Mouse (Mus musculus) lung, embryonic 16.5 days (tissue): ENCODE data around the gene Gjb5. TPM values are rescaled to one million over a fixed set of nuclear protein-coding genes. Genes with fewer than 3 reads are reported as not detected.

Experiments
- ATAC-seq: fragments of 200-750 bp; cut with Nextera tagmentation; 2 replicates; pipeline ENCODE4 v1.8.0; 2017; ENCODE audit warnings: low read depth, mild to moderate bottlenecking, moderate library complexity
- H3K27ac ChIP-seq: fragments of 300-500 bp; sonication (generic); 2 replicates; pipeline ENCODE4 v1.5.1; 2014; ENCODE audit warnings: mild to moderate bottlenecking, control low read depth, low read length
- H3K27me3 ChIP-seq: fragments of 300-500 bp; sonication (generic); 2 replicates; pipeline ENCODE4 v1.6.1; 2014; ENCODE audit warnings: low read depth, low read length, mixed read lengths; ENCODE audit not compliant: control insufficient read depth, insufficient read depth
- H3K36me3 ChIP-seq: fragments of 300-500 bp; sonication (generic); 2 replicates; pipeline ENCODE4 v1.6.1; 2014; ENCODE audit warnings: low read length; ENCODE audit not compliant: control insufficient read depth, insufficient read depth
- H3K4me1 ChIP-seq: fragments of 300-500 bp; sonication (generic); replicated peaks from 2 replicates; pipeline ENCODE4 v1.6.1; 2014; ENCODE audit warnings: low read length, mixed read lengths; ENCODE audit not compliant: control insufficient read depth, insufficient read depth
- H3K4me2 ChIP-seq: fragments of 300-500 bp; sonication (generic); 2 replicates; pipeline ENCODE4 v1.6.1; 2014; ENCODE audit warnings: low read depth, low read length, control low read depth
- H3K4me3 ChIP-seq: fragments of 300-500 bp; sonication (generic); 2 replicates; pipeline ENCODE4 v1.5.1; 2014; ENCODE audit warnings: mild to moderate bottlenecking, low read length, control low read depth
- H3K9ac ChIP-seq: fragments of 300-500 bp; sonication (generic); 2 replicates; pipeline ENCODE4 v1.6.1; 2014; ENCODE audit warnings: low read length, control low read depth
- H3K9me3 ChIP-seq: fragments of 300-500 bp; sonication (generic); 2 replicates; pipeline ENCODE4 v1.6.1; 2016; ENCODE audit warnings: low read length; ENCODE audit not compliant: control insufficient read depth
- WGBS: fragments of 180-500 bp; shearing (Covaris S2); extraction: QIAGEN DNeasy Blood & Tissue Kit; methylation state at CpG from one replicate; pipeline ENCODE4 v1.1.7; 2014; 5-methylcytosine and 5-hydroxymethylcytosine counted together
- polyA plus RNA-seq: library from polyadenylated mRNA; unstranded; fragments of >200 nt; fragmentation: Nextera tagmentation; extraction: Ambion mirVana; gene quantifications from 2 replicates; pipeline ENCODE4 v1.2.1, GENCODE M21; 2015

Gene Gjb5
- polyA plus RNA-seq, 1 experiment from 2014 or later = 0.79 TPM

DNA sequence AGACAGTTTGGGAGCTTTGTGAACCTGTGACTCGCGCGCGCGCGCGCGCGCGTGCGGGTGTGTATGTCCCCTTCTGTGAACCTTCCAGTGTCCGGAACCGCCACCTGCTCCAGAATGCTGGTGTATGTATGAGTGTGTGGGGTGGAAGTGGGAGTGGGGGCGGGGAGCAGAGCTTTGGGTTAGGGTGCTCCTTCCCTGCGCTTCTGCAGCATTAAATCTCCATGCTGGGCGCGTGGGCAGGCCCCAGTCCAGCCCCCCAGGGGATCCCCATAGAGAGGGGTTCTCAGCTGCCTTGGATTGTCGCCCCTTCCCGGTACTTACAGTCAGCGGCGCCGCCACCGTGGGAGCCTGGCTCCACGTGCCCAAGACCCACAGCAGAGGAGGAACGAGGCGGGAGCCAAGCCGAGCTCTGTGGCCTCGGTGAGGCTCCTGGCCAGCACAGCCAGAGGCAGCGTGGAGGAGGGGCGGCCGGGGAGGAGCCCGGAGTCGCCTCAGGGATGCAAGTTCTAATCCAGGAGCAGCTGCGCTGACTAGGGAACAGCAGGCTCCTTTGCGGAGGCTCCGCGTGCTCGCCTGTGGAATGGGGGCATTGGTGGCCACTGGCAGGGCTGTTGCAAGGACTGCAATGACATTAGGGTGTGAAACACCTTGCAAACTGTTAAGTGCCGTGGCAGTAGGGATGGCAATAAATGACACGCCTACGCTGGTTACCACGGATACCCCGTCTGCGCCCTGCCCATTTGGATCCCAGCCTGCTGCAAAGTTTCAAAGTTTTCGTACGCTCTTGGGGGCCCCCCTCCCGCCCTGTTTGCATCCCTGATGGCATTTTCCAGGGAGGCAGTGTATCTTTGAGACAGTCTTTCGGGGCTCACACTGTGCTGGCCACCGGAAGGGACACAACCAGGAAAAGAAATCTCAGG lies 27.5 kb downstream of the Gjb5 start, which contains the start of gene Gjb3:
Gene Gjb3, minus strand, starts transcription at position 664 of the 920 bp plus-strand sequence.
- Histone ChIP-seq H3K4me3 (peak within 1 kb of the TSS; percentile 30), H3K9me3 (no peaks in the 10 kb centered on the region), H3K9ac (peak within 1 kb of the TSS; percentile 37; the same call in 1 of the 2 replicates), H3K27me3 (peaks cover 38% of the 10 kb centered on the region), H3K27ac (no peak within 1 kb of the TSS), H3K4me1 (peaks cover 2% of the 10 kb centered on the region; the same call in 1 of the 2 replicates), H3K4me2 (peak within 1 kb of the TSS; percentile 51), H3K36me3 (no peaks in the 10 kb centered on the region)
- peak; percentile 51; the same call in 1 of the 2 replicates for ATAC-seq
- 1% methylated on average over 49 of the region's 49 CpGs for WGBS

DNA sequence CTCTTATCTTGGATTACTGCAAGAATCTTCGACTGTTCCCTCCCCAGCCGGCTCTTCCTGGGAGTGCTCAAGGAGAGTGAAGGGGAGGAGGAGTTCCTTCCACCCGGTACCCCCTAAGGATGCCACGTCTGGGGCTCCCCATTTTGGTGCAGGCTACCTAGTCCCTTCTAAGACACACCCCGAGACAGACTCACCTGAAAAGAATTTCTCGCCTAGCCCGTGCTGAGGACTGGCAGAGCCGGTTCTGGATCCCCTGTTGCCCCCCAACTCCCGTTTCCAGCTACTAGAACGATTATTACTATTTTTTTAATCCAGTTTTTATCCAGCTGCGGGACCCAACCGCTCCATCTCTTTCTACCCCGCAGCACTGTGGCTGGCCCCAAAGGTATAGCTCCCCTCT lies 28.2 kb downstream of the Gjb5 start:
- ATAC-seq = peak; percentile 19; the same call in 1 of the 2 replicates

DNA sequence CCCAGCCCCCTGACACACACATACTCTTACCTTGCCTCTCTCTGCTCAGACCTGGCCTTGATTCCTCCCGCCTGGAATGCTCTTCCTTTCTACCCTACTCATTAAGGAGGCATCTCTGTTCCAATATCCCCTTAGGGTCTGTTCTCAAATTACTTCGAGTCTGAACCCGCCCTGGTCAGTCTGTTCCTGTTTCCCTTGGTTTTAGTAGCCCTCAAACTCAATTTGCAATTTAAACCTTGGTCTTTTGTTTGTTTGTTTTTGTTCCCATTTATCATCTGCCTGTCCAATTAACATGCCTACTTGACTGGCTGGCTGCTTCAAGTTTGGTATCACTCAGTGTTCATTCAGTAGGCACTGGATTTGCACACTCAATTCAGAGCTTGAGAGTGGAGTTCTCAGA lies 28.9 kb downstream of the Gjb5 start:
- no peak overlapping the region for H3K4me3 ChIP-seq
- H3K9me3 ChIP-seq = no peaks in the 10 kb centered on the region
- H3K27ac ChIP-seq = no peak overlapping the region
- 9% methylated on average over 3 of the region's 3 CpGs for WGBS
- H3K36me3 ChIP-seq = no peaks in the 10 kb centered on the region
- peaks cover 38% of the 10 kb centered on the region for H3K27me3 ChIP-seq
- peaks cover 2% of the 10 kb centered on the region; the same call in 1 of the 2 replicates for H3K4me1 ChIP-seq
- H3K4me2 ChIP-seq = no peak overlapping the region
- no peak for ATAC-seq
- H3K9ac ChIP-seq = no peak overlapping the region

More for the DNA sequence above, 28.2 kb downstream of the Gjb5 start:
- H3K4me1 ChIP-seq = peaks cover 2% of the 10 kb centered on the region; the same call in 1 of the 2 replicates
- 2% methylated on average over 13 of the region's 13 CpGs for WGBS
- H3K9ac ChIP-seq = no peak overlapping the region
- peaks cover 38% of the 10 kb centered on the region for H3K27me3 ChIP-seq
- H3K4me2 ChIP-seq = peak overlapping the region; percentile 51
- H3K9me3 ChIP-seq = no peaks in the 10 kb centered on the region
- H3K27ac ChIP-seq = no peak overlapping the region
- no peaks in the 10 kb centered on the region for H3K36me3 ChIP-seq
- H3K4me3 ChIP-seq = peak overlapping the region; percentile 30

DNA sequence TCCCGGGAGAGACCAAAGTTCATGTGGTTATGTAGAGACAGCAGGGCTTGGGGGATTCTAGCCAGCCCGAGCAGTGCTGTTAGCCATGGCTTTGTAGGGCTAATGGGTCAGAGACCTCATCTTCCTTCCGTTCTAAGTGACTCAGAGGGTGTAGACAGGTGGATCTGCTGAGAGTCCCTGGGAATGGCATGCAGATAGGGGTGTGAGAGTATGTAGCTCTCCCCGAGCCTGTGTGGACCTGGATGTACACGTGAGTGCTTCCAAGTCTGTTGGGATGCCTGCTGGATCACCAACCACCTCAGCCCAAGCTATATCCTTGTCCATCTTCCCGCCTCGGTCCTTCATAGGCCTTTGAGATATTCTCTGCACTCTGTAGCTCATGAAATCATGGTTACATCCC lies 29.6 kb downstream of the Gjb5 start:
- WGBS = 53% methylated on average over 7 of the region's 7 CpGs
- Histone ChIP-seq H3K4me3 (no peak overlapping the region), H3K9me3 (no peaks in the 10 kb centered on the region), H3K4me2 (no peak overlapping the region), H3K4me1 (peaks cover 2% of the 10 kb centered on the region; the same call in 1 of the 2 replicates), H3K27me3 (peaks cover 38% of the 10 kb centered on the region), H3K27ac (no peak overlapping the region), H3K36me3 (no peaks in the 10 kb centered on the region), H3K9ac (no peak overlapping the region)
- ATAC-seq = no peak

DNA sequence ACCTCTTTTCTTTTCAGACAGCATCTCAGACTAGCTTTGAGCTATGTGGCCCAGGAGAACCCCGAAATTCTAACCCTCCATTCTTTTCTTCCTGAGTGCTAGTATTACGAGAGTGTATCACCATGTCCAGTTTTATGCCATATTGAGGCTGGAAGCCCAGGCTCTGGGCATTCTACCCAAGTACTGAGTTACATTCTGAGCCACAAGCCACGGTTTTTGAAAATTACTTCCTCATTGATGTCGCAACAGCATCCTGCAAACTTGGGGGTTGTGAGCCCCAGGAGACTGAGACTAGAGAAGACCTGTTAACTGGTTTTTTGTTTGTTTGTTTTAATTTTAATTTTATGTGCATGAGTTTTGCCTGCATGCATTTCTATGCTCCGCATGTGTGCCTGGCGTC lies 30.2 kb downstream of the Gjb5 start:
- H3K27ac ChIP-seq = no peak overlapping the region
- H3K4me3 ChIP-seq = no peak overlapping the region
- H3K4me1 ChIP-seq = peaks cover 2% of the 10 kb centered on the region; the same call in 1 of the 2 replicates
- no peak overlapping the region for H3K9ac ChIP-seq
- WGBS = 64% methylated on average over 6 of the region's 6 CpGs
- no peaks in the 10 kb centered on the region for H3K36me3 ChIP-seq
- H3K4me2 ChIP-seq = no peak overlapping the region
- ATAC-seq = no peak
- H3K9me3 ChIP-seq = no peaks in the 10 kb centered on the region
- H3K27me3 ChIP-seq = peaks cover 36% of the 10 kb centered on the region

DNA sequence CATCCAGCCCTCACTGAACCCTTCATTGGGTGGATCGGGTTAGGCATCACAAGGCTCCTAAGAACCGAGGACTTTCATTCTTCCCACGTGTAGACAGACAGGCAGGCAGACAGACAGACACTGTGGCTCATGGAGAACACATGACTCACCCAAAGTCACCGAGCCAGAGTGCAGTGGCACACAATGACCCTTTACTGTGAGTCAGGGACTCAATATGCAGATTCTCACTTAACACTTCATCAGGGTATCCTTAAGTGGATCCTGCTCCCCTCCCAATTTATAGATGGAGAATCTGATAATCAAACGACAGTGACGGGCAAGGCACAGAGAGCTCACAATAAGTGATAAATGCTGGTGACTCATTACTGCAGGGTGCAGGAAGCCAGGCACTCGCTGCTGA lies 30.7 kb downstream of the Gjb5 start:
- Histone ChIP-seq H3K4me1 (peaks cover 2% of the 10 kb centered on the region; the same call in 1 of the 2 replicates), H3K9me3 (no peaks in the 10 kb centered on the region), H3K9ac (no peak overlapping the region), H3K4me2 (no peak overlapping the region), H3K27me3 (peaks cover 34% of the 10 kb centered on the region), H3K36me3 (no peaks in the 10 kb centered on the region), H3K27ac (no peak overlapping the region), H3K4me3 (no peak overlapping the region)
- 27% methylated on average over 7 of the region's 7 CpGs for WGBS
- ATAC-seq = no peak

DNA sequence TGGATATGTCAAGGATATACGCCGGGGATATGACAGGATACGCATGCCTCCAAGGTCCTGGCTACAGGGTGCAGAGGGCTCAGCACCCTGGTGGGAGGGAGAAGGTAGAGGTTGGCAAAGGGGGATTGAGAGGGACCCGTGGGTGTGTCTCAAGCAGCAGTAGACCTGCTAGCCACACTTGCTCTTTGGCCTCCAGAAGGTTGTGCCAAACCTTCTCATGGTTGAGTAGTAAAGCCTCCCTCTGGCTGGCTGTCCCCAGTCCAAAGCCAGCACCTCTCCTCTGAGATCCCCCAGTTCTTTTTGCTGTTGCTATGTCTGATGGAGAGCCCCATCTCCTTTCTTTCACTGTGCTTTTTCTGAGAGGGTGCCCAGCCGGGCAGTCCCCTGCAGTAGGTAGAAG lies 32.7 kb downstream of the Gjb5 start:
- no peaks in the 10 kb centered on the region for H3K36me3 ChIP-seq
- H3K4me1 ChIP-seq = no peaks in the 10 kb centered on the region; the same call in 1 of the 2 replicates
- no peak overlapping the region for H3K9ac ChIP-seq
- H3K4me3 ChIP-seq = no peak overlapping the region
- H3K27me3 ChIP-seq = peaks cover 14% of the 10 kb centered on the region
- WGBS = 77% methylated on average over 5 of the region's 5 CpGs
- no peak overlapping the region for H3K27ac ChIP-seq
- no peak overlapping the region for H3K4me2 ChIP-seq
- no peak for ATAC-seq
- no peaks in the 10 kb centered on the region for H3K9me3 ChIP-seq

DNA sequence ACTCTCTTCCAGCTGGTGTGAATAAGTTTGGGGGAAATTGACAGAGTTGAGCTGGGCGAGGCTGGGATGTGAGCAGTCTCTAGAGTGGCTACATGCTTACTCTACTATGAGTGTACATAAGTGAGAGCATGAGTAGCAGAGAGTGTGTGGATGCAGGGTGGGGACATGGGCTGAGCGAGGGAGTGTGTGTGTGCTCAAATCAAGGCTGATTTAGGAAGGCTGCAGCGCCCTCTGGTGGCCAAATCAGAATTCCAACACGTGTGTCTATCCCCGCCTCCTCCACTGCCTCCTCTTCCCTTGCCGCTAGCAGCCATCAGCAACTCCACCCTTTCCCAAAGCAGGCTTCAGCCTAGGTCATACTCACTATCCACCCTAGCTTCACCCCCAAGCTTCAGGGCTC lies 33.2 kb downstream of the Gjb5 start:
- no peaks in the 10 kb centered on the region for H3K36me3 ChIP-seq
- peaks cover 9% of the 10 kb centered on the region; the same call in 1 of the 2 replicates for H3K27me3 ChIP-seq
- no peak overlapping the region for H3K4me3 ChIP-seq
- no peaks in the 10 kb centered on the region for H3K4me1 ChIP-seq
- no peak overlapping the region for H3K4me2 ChIP-seq
- no peaks in the 10 kb centered on the region for H3K9me3 ChIP-seq
- WGBS = 4% methylated on average over 5 of the region's 6 CpGs
- ATAC-seq = peak; percentile 83
- H3K9ac ChIP-seq = no peak overlapping the region
- no peak overlapping the region for H3K27ac ChIP-seq

DNA sequence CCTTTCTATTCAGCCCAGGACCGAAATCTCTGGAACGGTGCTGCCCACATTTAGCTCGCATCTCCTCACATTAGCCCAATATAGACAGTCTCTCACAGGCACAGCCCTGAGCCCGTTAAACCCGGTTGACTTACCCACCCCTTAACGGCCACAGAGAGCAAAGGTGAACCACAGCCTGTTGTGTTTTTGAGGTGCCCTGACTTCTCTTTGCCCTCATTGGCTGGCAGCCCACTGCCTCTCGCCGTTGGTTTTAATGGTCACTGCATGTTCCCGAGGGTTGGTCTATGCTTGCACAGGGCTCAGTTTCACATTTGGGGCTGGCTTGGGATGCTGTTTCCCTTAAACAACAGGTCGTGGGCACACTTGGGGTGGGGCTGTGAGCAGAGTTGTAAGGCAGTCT lies 33.7 kb downstream of the Gjb5 start:
- Histone ChIP-seq H3K4me1 (no peaks in the 10 kb centered on the region), H3K4me2 (no peak overlapping the region), H3K4me3 (no peak overlapping the region), H3K27ac (no peak overlapping the region), H3K27me3 (peaks cover 8% of the 10 kb centered on the region; the same call in 1 of the 2 replicates), H3K36me3 (no peaks in the 10 kb centered on the region), H3K9me3 (no peaks in the 10 kb centered on the region), H3K9ac (no peak overlapping the region)
- no peak for ATAC-seq
- 66% methylated on average over 10 of the region's 10 CpGs for WGBS
